Mouse (Mus musculus): Measurements from ENCODE around the gene Ndufs6.

Ndufs6 gene

DNA sequence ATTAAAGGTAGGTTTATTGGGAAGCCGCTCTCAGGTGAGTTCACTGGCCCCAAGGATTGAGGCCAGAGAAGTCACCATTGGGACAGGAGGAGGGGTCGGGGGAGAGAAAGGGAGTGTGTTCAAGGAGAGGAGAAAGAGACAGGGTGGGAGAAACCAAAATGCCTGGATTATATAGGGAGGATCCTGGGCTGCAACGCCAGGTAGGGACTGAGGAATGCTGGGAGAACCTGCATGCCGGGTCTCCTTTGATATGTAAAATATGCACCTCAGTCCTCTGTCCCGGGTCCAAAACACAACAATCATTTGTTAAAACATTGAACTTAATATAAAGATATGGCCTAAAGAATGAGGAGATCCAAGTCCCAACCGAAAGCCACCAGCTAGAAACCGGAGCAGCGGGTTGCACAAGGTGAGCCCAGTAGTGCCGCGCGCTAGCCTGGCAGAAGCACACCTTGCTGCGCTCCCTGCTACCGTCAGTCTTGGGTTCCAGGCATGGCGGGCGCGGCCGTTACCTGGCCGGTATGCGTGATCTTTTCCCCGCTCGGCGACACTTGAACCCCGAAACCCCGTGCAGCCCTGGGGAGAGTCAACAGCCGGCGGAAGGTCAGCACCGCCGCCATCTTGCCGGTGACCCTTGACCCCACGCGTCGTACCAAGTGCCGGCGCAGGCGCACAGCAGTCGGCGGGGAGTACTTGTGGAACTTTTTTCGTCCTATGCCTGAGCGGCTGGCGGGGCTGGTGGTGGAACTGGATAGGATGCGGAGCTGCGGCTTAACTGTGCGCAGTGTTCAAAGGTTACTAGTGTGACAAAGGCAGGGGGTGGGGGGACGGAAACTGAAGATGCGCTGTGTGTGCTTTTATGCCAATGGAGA is at the start of gene Ndufs6, which contains the start of gene Mrpl36:
Gene Ndufs6, minus strand, starts transcription at position 716 of the 872 bp plus-strand sequence.
Gene Mrpl36, plus strand, starts transcription at position 687 of the 872 bp plus-strand sequence.
- DNase-seq (ENCODE audit: low spot score): peak; percentile 87

- DNase-seq (ENCODE audit: low spot score): no peak
Measured at GRCm38 (mm10) chr13:73377637-73378036, 49.3 kb upstream of the Ndufs6 start.

- no peak for DNase-seq (ENCODE audit: low spot score)
Measured at GRCm38 (mm10) chr13:73374612-73375011, 46.3 kb upstream of the Ndufs6 start.

DNA sequence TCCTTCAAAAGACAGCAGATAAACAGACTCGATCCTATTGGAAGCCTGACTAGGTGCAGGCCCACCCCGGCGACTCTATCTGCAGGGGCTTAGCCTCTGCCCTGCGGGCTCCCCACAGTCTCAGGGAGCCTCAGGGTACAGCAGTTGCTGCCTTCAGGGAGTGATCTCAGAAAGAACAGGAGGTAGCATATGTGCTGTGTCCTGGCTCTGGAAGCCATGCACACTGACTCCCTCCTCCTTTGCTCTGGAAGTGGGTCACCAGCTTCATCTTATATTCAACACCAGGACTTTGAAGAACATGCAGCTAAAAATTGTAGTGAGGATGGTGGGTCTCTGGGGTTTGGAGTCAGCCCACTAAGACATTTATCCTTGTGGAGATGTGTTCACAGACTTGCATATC is 45.0 kb upstream of the Ndufs6 start:
- no peak for DNase-seq (ENCODE audit: low spot score)

DNA sequence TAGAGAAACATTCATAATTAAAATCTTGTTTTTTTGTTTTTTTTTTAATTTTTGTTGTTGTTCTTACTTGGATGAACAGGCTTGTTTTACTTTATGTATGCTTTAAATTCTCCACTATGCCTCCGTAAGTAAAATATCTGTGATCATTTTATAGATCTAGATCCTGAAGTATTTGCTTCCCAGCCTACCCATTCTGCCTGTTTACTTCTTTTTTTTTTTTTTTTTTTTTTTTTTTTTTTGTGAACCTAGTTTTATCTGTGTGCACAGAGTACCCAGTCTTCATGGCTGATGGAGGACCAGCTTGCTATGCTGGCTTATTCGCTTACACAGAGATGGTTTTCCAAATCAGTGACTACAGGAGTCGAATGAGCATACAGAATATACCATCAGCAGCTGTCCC is 28.8 kb upstream of the Ndufs6 start:
- no peak for DNase-seq (ENCODE audit: low spot score)

DNA sequence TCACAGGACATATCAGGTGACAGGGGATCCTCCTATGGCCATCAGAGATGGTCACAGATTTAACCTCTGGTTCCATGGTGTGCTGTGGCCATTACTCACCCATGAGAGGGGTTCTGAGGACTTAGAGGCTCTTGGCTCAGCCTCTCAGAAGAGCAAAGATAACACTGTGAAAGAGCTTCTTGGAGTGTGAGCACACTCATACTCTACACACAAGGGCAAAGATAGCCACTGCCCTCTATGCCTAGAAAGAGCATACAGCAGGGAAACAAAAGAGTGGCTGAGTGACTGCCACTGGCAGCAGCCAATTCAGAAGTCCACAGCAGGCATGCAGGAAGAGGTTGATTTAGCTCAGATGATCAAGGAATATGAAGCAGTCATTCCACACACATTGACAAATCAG is 24.1 kb upstream of the Ndufs6 start:
- no peak for DNase-seq (ENCODE audit: low spot score)

DNA sequence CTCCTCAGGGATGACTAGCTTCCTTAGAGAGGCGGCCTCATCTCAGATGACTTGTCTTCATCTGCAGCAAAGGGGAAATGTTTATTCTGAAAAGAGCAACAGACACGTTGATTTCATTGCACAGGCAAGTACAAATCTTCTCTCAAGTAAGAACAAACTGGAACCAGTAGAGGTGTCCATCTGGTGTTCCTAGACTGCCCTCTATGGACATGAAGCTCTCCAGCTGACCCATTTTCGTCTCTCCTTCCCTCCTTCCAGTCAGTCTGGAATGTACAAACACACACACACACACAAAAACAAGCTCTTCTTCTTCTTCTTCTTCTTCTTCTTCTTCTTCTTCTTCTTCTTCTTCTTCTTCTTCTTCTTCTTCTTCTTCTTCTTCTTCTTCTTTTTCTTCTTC is 23.6 kb upstream of the Ndufs6 start:
- DNase-seq (ENCODE audit: low spot score): no peak

DNA sequence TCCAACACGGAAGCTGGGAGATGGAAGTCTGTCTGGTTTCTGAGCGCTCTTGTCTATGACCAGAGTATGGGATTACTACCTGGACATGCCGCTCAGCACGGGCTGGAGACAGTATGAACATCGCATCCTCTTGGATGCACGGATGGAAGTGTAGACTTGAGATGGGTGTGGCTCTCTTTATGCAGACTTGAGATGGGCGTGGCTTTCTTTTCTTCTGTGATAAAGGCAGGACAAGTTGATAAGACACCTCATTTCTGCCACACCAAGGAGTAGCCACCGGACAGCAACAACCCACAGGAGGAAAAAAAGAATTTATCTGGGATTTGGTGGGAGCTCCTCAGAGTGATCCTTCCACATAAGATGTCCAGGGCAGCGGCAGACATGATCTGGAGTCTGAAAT is 22.4 kb upstream of the Ndufs6 start:
- DNase-seq (ENCODE audit: low spot score): no peak

GRCm38 (mm10) chr13:73347922-73348650 is 19.7 kb upstream of the Ndufs6 start:
- no peak for DNase-seq (ENCODE audit: low spot score)

GRCm38 (mm10) chr13:73347171-73347570 is 18.8 kb upstream of the Ndufs6 start:
- no peak for DNase-seq (ENCODE audit: low spot score)

GRCm38 (mm10) chr13:73346743-73347142 is 18.4 kb upstream of the Ndufs6 start:
- DNase-seq (ENCODE audit: low spot score): no peak

DNA sequence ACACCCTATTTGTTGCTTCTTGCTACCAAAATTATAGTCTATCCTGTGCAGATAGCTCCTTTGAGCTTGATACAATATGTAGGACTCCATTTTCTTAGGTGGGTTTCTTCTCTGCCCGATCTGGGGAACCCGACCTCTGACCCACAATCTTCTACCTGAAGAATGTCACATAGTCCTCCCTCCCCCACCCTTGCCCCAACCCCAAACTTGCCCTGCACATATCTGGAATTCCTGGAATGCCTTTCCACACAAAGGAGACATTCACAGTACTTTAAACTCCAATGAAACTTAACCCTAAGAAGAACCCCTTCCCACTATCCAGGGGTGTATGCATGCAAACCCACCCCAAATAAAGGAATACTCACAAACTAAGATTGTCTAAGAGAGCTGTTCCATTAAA is 17.8 kb upstream of the Ndufs6 start:
- no peak for DNase-seq (ENCODE audit: low spot score)

GRCm38 (mm10) chr13:73345102-73345890 is 17.0 kb upstream of the Ndufs6 start:
- no peak for DNase-seq (ENCODE audit: low spot score)

DNA sequence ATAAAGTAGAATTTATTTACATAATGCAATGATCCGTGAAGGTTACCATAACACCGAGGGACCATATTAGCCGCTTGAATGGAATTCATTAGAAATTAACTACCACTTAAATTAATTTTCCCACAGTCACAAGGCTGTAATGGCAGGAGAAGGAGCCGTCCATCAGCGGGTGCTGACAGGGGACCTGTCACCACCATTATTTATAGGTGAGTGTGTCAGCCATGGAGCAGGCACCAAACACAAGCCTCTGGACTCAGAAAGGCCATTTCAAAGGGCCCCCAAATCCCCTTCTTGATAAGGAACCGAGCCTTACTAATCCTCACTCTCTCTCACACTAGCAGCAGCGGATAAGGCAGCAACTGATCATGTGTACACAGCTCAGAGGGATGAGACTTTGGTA is 8.4 kb upstream of the Ndufs6 start:
- no peak for DNase-seq (ENCODE audit: low spot score)

DNA sequence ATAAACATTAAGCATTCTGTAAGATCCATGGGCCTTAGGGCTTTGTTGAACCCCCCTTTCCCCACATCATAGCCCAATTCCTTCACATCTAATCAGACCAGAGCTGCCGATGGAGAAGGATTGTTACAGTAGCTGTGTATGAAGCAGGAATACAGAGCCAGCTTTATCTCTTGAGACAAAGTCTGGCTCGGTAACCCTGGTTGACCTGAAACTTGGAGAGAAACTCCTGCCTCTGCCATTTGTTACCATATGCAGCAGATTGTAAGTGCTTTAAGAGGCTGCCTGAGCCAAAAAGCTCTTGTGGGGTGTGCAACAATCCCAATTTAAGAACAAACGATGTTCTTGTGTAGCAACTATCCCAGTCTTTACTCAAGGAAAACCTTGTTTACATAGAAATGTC is 3.4 kb upstream of the Ndufs6 start:
- DNase-seq (ENCODE audit: low spot score): no peak

GRCm38 (mm10) chr13:73330844-73331501 is 2.6 kb upstream of the Ndufs6 start:
- peak; percentile 82 for DNase-seq (ENCODE audit: low spot score)

GRCm38 (mm10) chr13:73323406-73323805 is 4.9 kb downstream of the Ndufs6 start:
- DNase-seq (ENCODE audit: low spot score): no peak

DNA sequence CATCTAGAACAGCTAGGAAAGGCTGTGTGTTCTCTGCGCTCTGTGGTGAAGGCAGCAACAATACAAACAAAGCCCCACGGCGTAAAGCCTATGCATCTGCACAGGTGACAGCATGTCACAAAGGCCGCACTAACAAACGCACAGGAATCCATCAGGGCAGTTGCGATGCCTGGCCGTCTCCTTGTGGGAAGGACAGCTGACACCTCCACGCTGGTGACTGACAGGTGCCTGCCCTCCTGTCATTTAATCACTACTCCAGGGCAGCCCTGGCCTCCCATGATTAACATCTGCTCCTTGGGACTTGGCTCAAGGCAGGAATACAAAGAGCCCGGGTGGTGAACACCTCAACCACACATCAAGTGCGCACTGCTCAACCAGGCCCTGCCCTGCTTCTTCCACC is 5.7 kb downstream of the Ndufs6 start:
- DNase-seq (ENCODE audit: low spot score): no peak

GRCm38 (mm10) chr13:73320048-73320447 is 8.3 kb downstream of the Ndufs6 start:
- no peak for DNase-seq (ENCODE audit: low spot score)

DNA sequence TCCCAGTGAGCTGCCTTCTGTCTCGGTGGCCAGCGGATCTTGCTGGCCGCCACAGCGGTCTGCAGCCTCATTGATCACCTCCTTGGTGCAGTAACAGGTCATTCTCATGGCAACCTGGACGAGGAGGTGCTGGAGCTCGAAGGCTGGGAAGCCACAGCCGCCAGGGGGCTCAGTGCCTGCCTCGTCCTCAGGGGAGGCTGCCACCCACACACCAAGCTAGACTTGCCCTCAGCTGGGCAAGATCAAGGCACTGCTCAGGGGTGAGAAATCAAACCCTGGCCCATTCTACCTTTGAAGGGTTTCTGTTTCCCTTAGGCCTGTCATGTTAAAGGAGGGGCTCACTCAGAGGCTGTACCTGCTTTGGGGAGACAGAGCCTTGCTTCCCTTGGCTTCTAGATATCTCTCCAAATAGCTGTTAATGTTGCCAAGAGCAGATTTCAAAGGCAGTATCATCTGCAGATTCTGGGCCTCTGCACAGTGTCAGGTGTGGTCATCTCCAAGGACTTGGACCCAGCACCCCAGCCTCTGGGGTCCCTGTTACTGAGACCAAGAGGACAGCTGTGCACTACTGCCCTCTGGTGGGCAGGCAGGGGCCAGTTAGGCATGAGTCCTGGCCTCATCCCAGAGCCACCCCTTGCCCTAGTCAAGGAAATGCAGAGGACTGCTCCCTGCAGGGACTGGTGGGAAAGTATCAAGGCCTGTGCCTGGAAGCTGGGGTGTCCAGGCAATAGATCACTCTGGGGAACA is 18.0 kb downstream of the Ndufs6 start:
- no peak for DNase-seq (ENCODE audit: low spot score)

DNA sequence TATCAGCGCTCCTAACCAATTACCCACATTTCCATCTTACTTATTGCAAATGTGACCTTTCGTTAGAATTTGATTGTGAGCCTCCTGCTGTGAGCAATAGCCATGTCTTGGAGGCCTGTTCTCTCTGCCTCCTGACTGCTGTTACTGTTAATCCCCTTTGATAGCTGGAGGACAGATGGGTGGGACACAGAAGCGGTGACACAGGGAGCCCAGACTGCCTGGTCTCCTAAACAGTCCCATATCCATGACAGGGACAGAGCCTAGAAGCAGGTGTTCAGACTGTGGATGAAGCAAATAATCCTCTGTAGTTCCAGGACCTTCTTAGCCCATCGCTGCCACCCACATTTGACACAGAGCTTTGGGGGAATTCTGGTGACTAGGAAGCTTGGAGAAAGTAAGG is 21.9 kb downstream of the Ndufs6 start:
- DNase-seq (ENCODE audit: low spot score): no peak

Data from spleen, adult 12 weeks (tissue).